Mouse (Mus musculus): ENCODE results near the gene Txndc16. TPM values are rescaled to one million over a fixed set of nuclear protein-coding genes. Genes with fewer than 3 reads are reported as not detected.

The Txndc16 gene
- polyA plus RNA-seq, 1 experiment from 2014 or later = 15.5 TPM

DNA sequence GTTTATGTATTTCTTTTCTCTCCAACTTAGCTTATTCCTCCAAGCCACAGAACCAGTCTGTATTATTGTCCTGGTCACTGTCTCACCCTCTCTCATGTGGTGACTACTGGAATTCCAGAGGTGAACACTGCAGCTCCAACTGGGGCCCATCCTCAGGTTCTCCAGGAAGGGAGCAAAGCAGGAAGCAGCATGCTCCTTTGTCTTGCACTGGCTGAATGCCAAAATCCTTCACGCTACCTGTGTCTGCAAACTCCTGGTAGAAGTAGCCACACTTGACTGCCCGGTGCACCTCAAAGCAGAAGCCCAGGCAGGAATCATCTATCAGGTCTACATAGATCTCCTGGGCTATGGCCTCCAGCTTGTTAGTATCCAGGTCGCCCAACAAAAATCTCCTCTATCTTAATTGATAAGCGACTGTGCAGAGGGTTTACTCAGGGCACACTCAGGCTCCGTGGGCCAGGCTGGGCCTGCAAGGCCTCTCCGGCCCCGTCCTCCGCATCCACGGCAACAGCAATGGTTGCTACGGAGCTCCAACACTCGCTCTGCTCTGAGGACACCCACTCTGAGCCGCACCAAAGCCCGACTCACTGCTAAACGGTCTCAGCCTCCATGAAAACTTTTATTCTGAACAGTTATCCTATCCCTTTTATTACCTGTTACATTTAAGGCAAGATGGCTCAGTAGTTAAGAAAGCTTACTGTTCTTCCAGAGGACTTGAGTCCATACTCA lies 45.0 kb downstream of the Txndc16 start:
- Histone ChIP-seq H3K27ac (ENCODE audit: low read depth) (no peak overlapping the region), H3K4me1 (replicated peaks; ENCODE audit: control insufficient read depth, insufficient read depth, low read length) (peaks cover 6% of the 10 kb centered on the region; the same call in 1 of the 2 replicates), H3K9ac (ENCODE audit: low read length) (no peak overlapping the region), H3K36me3 (ENCODE audit: control insufficient read depth, insufficient read depth, low read length) (no peaks in the 10 kb centered on the region), H3K9me3 (ENCODE audit: control insufficient read depth, low read length) (no peaks in the 10 kb centered on the region), H3K4me2 (ENCODE audit: low read length) (no peak overlapping the region), H3K27me3 (replicated peaks; ENCODE audit: control insufficient read depth, insufficient read depth, low read length) (no peaks in the 10 kb centered on the region), H3K4me3 (ENCODE audit: low read depth, low read length) (no peak overlapping the region)
- 66% methylated on average over 14 of the region's 14 CpGs for WGBS
- no peak for DNase-seq (ENCODE audit: low spot score)
- ATAC-seq (replicated peaks; ENCODE audit: low FRiP score, low TSS enrichment, low read depth) = peak; percentile 30; the same call in 1 of the 2 replicates

DNA sequence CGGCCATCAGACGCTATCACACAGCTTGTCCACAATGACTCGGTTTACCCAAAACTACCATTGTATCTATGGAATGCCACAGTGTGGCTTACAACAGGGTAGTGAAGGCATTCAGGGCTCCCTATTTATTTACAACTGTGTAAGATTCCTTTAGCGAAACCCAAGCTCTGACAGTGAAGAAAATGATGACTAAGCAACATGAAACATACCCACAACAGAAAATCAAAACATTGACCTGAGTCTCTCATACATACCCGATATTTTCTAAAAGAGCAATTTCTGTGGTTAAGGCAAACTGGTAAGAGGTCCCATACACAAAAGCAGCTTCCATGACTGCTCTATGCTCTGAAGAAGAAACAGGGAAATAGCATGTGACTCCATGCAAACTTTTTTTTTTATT lies 47.9 kb downstream of the Txndc16 start:
- WGBS = 93% methylated on average over 5 of the region's 5 CpGs
- H3K9ac ChIP-seq (ENCODE audit: low read length) = no peak overlapping the region
- no peak for ATAC-seq (replicated peaks; ENCODE audit: low FRiP score, low TSS enrichment, low read depth)
- H3K9me3 ChIP-seq (ENCODE audit: control insufficient read depth, low read length) = no peaks in the 10 kb centered on the region
- H3K4me3 ChIP-seq (ENCODE audit: low read depth, low read length) = no peak overlapping the region
- no peaks in the 10 kb centered on the region for H3K36me3 ChIP-seq (ENCODE audit: control insufficient read depth, insufficient read depth, low read length)
- no peak overlapping the region for H3K4me2 ChIP-seq (ENCODE audit: low read length)
- no peaks in the 10 kb centered on the region for H3K27me3 ChIP-seq (replicated peaks; ENCODE audit: control insufficient read depth, insufficient read depth, low read length)
- H3K27ac ChIP-seq (ENCODE audit: low read depth) = no peak overlapping the region
- H3K4me1 ChIP-seq (replicated peaks; ENCODE audit: control insufficient read depth, insufficient read depth, low read length) = peaks cover 6% of the 10 kb centered on the region; the same call in 1 of the 2 replicates
- no peak for DNase-seq (ENCODE audit: low spot score)

DNA sequence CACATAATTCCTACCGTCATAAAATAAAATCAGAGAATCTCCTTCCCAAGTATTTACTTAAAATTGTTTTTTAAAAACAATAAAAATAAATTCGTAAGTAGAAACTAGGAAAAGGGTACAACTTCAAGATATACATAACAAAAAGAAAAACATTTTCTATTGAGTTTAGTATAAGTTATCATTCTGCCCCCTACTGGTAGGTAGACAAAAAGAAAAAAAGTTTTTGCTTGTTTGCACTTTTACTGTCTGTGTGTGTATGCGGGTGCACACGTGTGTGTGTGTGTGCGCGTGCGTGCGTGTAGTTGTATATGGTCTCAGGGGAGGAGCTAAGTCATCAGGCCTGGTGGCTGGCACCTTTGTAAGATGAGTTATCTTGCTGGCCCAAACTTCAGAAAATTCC lies 52.8 kb downstream of the Txndc16 start:
- ATAC-seq (replicated peaks; ENCODE audit: low FRiP score, low TSS enrichment, low read depth) = no peak
- H3K36me3 ChIP-seq (ENCODE audit: control insufficient read depth, insufficient read depth, low read length) = no peaks in the 10 kb centered on the region
- H3K27me3 ChIP-seq (replicated peaks; ENCODE audit: control insufficient read depth, insufficient read depth, low read length) = no peaks in the 10 kb centered on the region
- H3K4me3 ChIP-seq (ENCODE audit: low read depth, low read length) = no peak overlapping the region
- H3K4me1 ChIP-seq (replicated peaks; ENCODE audit: control insufficient read depth, insufficient read depth, low read length) = no peaks in the 10 kb centered on the region
- no peak overlapping the region for H3K27ac ChIP-seq (ENCODE audit: low read depth)
- no peak overlapping the region for H3K9ac ChIP-seq (ENCODE audit: low read length)
- DNase-seq (ENCODE audit: low spot score) = no peak
- H3K4me2 ChIP-seq (ENCODE audit: low read length) = no peak overlapping the region
- 80% methylated on average over 8 of the region's 8 CpGs for whole genome bisulfite sequencing
- no peaks in the 10 kb centered on the region for H3K9me3 ChIP-seq (ENCODE audit: control insufficient read depth, low read length)

DNA sequence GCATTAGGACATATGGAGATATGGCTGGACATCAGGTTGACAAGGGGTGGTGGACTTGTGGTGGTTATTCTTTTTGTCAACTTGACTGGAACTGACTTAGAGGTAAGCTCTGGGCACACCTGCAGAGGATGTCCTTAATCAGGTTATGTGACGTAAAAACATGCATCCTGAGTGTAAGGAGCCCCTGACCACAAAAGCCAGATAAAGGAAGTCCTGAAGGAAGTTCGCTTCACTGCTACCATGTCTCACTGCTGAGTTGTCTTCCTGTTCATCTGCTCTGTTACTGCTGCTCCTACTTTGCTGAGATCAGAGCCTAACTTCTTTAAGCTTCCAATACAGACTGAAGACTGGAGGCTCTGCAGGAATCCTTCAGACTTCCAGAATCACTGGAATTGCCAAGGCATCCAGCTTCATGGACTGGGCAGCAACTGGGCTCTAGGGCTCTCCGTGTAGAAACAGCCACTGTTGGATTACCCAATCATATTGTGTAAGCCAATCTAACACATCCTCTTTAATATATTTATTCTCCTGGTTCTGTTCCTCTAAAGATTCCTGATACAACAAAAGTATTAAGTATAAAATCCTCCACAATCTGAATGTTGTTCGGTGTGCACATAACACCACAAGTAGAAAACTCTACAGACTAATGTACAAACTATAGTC lies 64.5 kb downstream of the Txndc16 start:
- H3K36me3 ChIP-seq (ENCODE audit: control insufficient read depth, insufficient read depth, low read length) = no peaks in the 10 kb centered on the region
- WGBS = 83% methylated on average over 4 of the region's 4 CpGs
- H3K4me1 ChIP-seq (replicated peaks; ENCODE audit: control insufficient read depth, insufficient read depth, low read length) = no peaks in the 10 kb centered on the region
- DNase-seq (ENCODE audit: low spot score) (no peak), ATAC-seq (replicated peaks; ENCODE audit: low FRiP score, low TSS enrichment, low read depth) (no peak)
- no peak overlapping the region for H3K4me3 ChIP-seq (ENCODE audit: low read depth, low read length)
- no peak overlapping the region for H3K4me2 ChIP-seq (ENCODE audit: low read length)
- no peaks in the 10 kb centered on the region for H3K27me3 ChIP-seq (replicated peaks; ENCODE audit: control insufficient read depth, insufficient read depth, low read length)
- H3K27ac ChIP-seq (ENCODE audit: low read depth) = no peak overlapping the region
- no peak overlapping the region for H3K9ac ChIP-seq (ENCODE audit: low read length)
- H3K9me3 ChIP-seq (ENCODE audit: control insufficient read depth, low read length) = no peaks in the 10 kb centered on the region

DNA sequence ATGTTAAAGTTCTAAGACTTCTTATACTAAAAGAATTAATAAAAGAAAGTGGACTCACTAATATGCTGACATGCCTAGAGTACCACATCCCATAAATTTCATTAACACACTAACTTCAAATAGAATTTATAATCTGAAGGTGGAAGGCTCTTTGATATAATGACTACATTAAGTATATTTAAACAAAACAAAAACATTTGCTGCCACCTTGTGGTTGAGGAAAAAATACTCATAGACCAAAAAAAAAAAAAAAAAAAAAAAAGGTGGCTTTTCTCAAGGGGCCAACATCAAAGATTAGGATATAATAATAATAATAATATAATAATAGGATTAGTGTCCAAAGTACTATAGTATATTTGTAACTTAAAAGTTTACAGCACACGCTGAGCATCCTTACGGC lies 66.9 kb downstream of the Txndc16 start:
- DNase-seq (ENCODE audit: low spot score) (no peak), ATAC-seq (replicated peaks; ENCODE audit: low FRiP score, low TSS enrichment, low read depth) (no peak)
- Histone ChIP-seq H3K4me1 (replicated peaks; ENCODE audit: control insufficient read depth, insufficient read depth, low read length) (no peaks in the 10 kb centered on the region), H3K4me3 (ENCODE audit: low read depth, low read length) (no peak overlapping the region), H3K27me3 (replicated peaks; ENCODE audit: control insufficient read depth, insufficient read depth, low read length) (no peaks in the 10 kb centered on the region), H3K9me3 (ENCODE audit: control insufficient read depth, low read length) (no peaks in the 10 kb centered on the region), H3K9ac (ENCODE audit: low read length) (no peak overlapping the region), H3K27ac (ENCODE audit: low read depth) (no peak overlapping the region), H3K36me3 (ENCODE audit: control insufficient read depth, insufficient read depth, low read length) (no peaks in the 10 kb centered on the region), H3K4me2 (ENCODE audit: low read length) (no peak overlapping the region)
- 82% methylated on average over 2 of the region's 2 CpGs for WGBS

DNA sequence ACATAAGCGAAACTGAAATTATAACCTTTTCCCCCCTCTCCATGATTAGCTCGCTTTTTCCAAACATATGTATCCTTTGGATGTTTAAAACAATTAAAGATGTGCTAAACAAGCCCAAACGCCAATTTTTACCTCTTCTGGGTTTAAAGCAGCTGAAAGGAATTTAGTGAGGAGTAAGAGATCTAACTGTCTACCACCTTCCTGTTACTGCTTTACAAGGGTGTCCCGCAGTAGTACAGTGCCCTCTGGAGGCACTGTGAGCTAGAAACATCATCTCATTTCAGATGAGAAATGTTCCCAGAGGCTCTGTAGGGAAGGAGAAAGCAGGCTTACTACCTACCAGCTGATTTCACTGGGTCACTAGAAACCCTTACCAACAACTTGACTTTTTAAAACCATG lies 77.6 kb downstream of the Txndc16 start:
- H3K4me1 ChIP-seq (replicated peaks; ENCODE audit: control insufficient read depth, insufficient read depth, low read length) = no peaks in the 10 kb centered on the region
- no peaks in the 10 kb centered on the region for H3K36me3 ChIP-seq (ENCODE audit: control insufficient read depth, insufficient read depth, low read length)
- H3K4me2 ChIP-seq (ENCODE audit: low read length) = no peak overlapping the region
- no peaks in the 10 kb centered on the region for H3K9me3 ChIP-seq (ENCODE audit: control insufficient read depth, low read length)
- H3K27me3 ChIP-seq (replicated peaks; ENCODE audit: control insufficient read depth, insufficient read depth, low read length) = no peaks in the 10 kb centered on the region
- DNase-seq (ENCODE audit: low spot score) (no peak), ATAC-seq (replicated peaks; ENCODE audit: low FRiP score, low TSS enrichment, low read depth) (no peak)
- H3K4me3 ChIP-seq (ENCODE audit: low read depth, low read length) = no peak overlapping the region
- H3K27ac ChIP-seq (ENCODE audit: low read depth) = no peak overlapping the region
- 47% methylated on average over 4 of the region's 4 CpGs for WGBS
- no peak overlapping the region for H3K9ac ChIP-seq (ENCODE audit: low read length)

DNA sequence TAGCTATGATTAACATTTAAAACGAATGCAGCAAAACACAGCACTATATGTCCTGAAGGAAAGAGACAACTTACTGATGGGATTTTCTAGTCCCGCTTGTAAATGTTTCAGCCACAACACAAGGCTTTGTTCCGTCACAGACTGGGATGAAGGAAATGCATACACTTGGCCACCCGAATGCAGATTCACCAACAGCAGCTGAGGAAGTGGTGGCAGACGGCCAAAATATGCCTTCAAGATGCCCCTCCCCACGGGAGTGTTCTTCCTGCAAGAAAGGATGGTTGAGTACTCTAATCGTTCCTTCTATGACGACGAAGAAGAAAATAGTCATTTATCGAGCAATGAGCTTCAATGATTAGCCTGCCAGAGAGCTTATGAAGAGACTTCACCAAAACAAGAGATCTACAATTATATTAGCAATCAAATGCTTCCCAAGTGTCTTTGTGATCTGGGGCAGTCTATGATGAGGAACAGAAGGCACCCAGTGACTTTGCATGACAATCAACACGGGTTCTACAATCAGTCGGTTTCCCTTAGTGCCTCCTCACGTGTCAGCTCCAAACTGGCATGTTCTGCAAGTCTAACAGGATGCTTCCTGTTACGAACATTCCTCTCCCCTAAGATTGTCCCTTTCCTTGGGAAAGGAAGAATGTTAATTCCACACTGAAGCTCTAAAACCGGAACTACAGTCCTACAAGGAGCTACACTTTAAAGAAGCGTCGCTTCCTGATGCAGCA lies 79.6 kb downstream of the Txndc16 start:
- Histone ChIP-seq H3K4me2 (ENCODE audit: low read length) (no peak overlapping the region), H3K36me3 (ENCODE audit: control insufficient read depth, insufficient read depth, low read length) (no peaks in the 10 kb centered on the region), H3K27me3 (replicated peaks; ENCODE audit: control insufficient read depth, insufficient read depth, low read length) (no peaks in the 10 kb centered on the region), H3K4me1 (replicated peaks; ENCODE audit: control insufficient read depth, insufficient read depth, low read length) (no peaks in the 10 kb centered on the region), H3K27ac (ENCODE audit: low read depth) (no peak overlapping the region), H3K4me3 (ENCODE audit: low read depth, low read length) (no peak overlapping the region), H3K9ac (ENCODE audit: low read length) (no peak overlapping the region), H3K9me3 (ENCODE audit: control insufficient read depth, low read length) (no peaks in the 10 kb centered on the region)
- DNase-seq (ENCODE audit: low spot score) (no peak), ATAC-seq (replicated peaks; ENCODE audit: low FRiP score, low TSS enrichment, low read depth) (no peak)
- WGBS = 70% methylated on average over 17 of the region's 17 CpGs

DNA sequence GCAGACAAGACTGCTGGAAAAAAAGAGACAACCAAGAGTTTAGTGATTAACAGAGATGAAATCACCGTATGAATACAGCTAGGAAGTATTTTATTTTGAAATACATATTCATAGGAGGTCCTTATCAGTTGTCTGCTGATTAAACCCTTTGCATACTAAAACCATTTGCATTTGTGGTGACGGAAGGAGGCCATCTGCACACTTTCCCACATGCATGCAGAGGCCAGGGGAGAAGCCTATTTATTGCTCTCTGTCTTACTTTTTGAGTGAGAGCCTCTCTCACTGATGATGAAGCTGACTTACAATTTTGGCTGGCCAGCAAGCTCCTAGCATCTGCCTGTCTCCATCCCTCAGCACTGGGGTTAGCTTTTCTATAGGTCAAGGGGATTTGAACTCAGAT lies 84.2 kb downstream of the Txndc16 start:
- Histone ChIP-seq H3K4me2 (ENCODE audit: low read length) (no peak overlapping the region), H3K4me1 (replicated peaks; ENCODE audit: control insufficient read depth, insufficient read depth, low read length) (no peaks in the 10 kb centered on the region), H3K9ac (ENCODE audit: low read length) (no peak overlapping the region), H3K27ac (ENCODE audit: low read depth) (no peak overlapping the region), H3K9me3 (ENCODE audit: control insufficient read depth, low read length) (no peaks in the 10 kb centered on the region), H3K36me3 (ENCODE audit: control insufficient read depth, insufficient read depth, low read length) (no peaks in the 10 kb centered on the region), H3K27me3 (replicated peaks; ENCODE audit: control insufficient read depth, insufficient read depth, low read length) (no peaks in the 10 kb centered on the region), H3K4me3 (ENCODE audit: low read depth, low read length) (no peak overlapping the region)
- 74% methylated on average over 2 of the region's 2 CpGs for WGBS
- DNase-seq (ENCODE audit: low spot score) (no peak), ATAC-seq (replicated peaks; ENCODE audit: low FRiP score, low TSS enrichment, low read depth) (no peak)
